Comparison of ENCODE assay signal across 10 mouse cellular contexts in the genomic region with DNA sequence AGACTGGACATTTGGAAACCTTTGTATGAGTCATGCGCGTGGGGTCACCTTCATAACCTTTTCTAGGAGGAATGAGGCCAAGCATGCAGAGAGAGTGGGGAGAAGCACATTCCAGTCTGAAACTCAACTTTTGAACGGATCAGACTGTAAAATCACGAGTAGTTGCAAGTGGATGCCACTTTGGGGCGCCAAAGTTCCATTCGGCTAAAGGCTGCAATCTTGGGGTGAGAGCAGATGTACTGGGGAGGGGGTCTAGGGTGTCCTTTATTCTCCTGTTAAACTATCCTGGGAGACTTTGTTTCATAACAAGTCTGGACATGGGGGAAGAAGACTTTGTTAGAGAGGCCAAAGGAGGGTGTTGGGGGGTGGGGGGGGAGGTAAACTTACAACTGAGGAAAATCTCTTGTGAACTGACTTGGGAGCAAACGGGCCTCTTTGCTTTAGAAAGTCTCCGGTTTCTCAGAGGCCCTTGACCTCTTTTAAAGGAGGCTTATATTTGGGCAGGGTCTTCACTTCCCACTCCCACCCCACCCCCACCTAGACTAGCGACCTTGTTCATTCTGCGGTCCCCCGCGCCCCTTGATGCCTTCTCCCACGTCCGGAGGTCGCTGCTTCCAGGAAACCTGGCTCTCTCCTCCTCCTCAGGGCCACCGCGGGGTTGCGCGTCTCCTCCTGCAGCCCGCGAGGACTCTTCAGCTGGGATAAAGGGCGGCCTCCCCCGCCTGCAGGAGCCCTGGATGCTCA. TPM values are rescaled to one million over a fixed set of nuclear protein-coding genes. Genes with fewer than 3 reads are reported as not detected.
DNase-seq lines count a peak whose midpoint lies in the region; ATAC-seq and TF ChIP-seq lines count a peak whose summit lies in the region.
"Had no signal": no experiment of that assay in that cellular context is flagged by ENCODE, and none has a peak within 500 bp of the region (broad histone marks: within the 10 kb centered on the region; RNA-seq: fewer than 3 reads in every experiment).

No protein-coding gene starts in this region.

- no peak overlapping the region for H3K9ac ChIP-seq in lung, embryonic 16.5 days (ENCODE audit: low read length)

- peak overlapping the region; percentile 20; the same call in 1 of the 2 replicates for H3K4me3 ChIP-seq in lung, embryonic 16.5 days (ENCODE audit: low read length)
- H3K4me3 ChIP-seq in limb, embryonic 10.5 days, result peak overlapping the region; percentile 56
- H3K4me3 ChIP-seq in olfactory bulb, adult 2 months (ENCODE audit: insufficient read depth, low read depth, low read length), result peak overlapping the region; percentile 52

- no peak overlapping the region for H3K27ac ChIP-seq in lung, embryonic 16.5 days (ENCODE audit: low read length)
- peak overlapping the region; percentile 64 for H3K27ac ChIP-seq in limb, embryonic 10.5 days
- no peak overlapping the region for H3K27ac ChIP-seq in olfactory bulb, adult 2 months (ENCODE audit: insufficient read depth, low read depth, low read length)

- peak overlapping the region; percentile 44 for H3K4me2 ChIP-seq in lung, embryonic 16.5 days (ENCODE audit: low read depth, low read length)

- TF ChIP-seq POLR2A in olfactory bulb, adult 2 months (IDR thresholded peaks at IDR 0.05; ENCODE audit: insufficient read depth, low read depth, low read length), result no peak

- H3K9me3 ChIP-seq in lung, embryonic 16.5 days (ENCODE audit: control insufficient read depth, low read length), result no peaks in the 10 kb centered on the region
- H3K9me3 ChIP-seq in limb, embryonic 10.5 days (replicated peaks), result no peaks in the 10 kb centered on the region

- peak; percentile 61; the same call in 1 of the 2 replicates for TF ChIP-seq CTCF in olfactory bulb, adult 2 months (IDR thresholded peaks at IDR 0.05; ENCODE audit: insufficient read depth, low read depth, low read length)

- H3K27me3 ChIP-seq in lung, embryonic 16.5 days (ENCODE audit: control insufficient read depth, insufficient read depth, low read depth, low read length), result peaks cover 61% of the 10 kb centered on the region
- peaks cover 77% of the 10 kb centered on the region for H3K27me3 ChIP-seq in limb, embryonic 10.5 days (ENCODE audit: low read depth, poor library complexity, severe bottlenecking)

- ATAC-seq in lung, embryonic 16.5 days (ENCODE audit: low read depth), result peak; percentile 51; the same call in 1 of the 2 replicates

- H3K36me3 ChIP-seq in lung, embryonic 16.5 days (ENCODE audit: control insufficient read depth, insufficient read depth, low read length), result no peaks in the 10 kb centered on the region
- H3K36me3 ChIP-seq in limb, embryonic 10.5 days, result no peaks in the 10 kb centered on the region

- H3K4me1 ChIP-seq in lung, embryonic 16.5 days (replicated peaks; ENCODE audit: control insufficient read depth, insufficient read depth, low read length), result no peaks in the 10 kb centered on the region
- peaks cover 30% of the 10 kb centered on the region for H3K4me1 ChIP-seq in limb, embryonic 10.5 days
- H3K4me1 ChIP-seq in olfactory bulb, adult 2 months (ENCODE audit: control insufficient read depth, insufficient read depth, low read length), result peaks cover 10% of the 10 kb centered on the region

- WGBS in lung, embryonic 16.5 days, result 1% methylated on average over 23 of the region's 23 CpGs
- WGBS in limb, embryonic 10.5 days, result under 1% methylated on average over 23 of the region's 23 CpGs
- under 1% methylated on average over 23 of the region's 23 CpGs for WGBS in olfactory bulb, adult 2 months

- peak; percentile 50 for DNase-seq in adrenal gland, adult 2 months
- DNase-seq in adrenal gland, adult 8-10 months, result no peak
- no peak for DNase-seq in lung, postnatal 4 days
- peak; percentile 75 for DNase-seq in forelimb bud, embryonic 11.5 days (ENCODE audit: low read depth, low spot score)
- DNase-seq in limb, embryonic 10.5 days (ENCODE audit: low spot score), result peak; percentile 76
- DNase-seq in urinary bladder, postnatal 4 days (ENCODE audit: low spot score in 2 of 2), result no peak

RNA-seq across cellular contexts. Expression of gene Pou3f2, which starts 11.0 kb away (rescaled TPM):
- total RNA-seq in adrenal gland, adult 2 months (2021), result under 1 TPM in 1 of 2 experiments, not detected in 1; 0.07 TPM
- polyA plus RNA-seq in adrenal gland, adult 2 months (2012; rRNA removed), result 0.07 TPM in 1 of 2 replicates, not detected in the other
- total RNA-seq in adrenal gland, adult 8-10 months (2022), result under 1 TPM in 3 of 4 experiments, not detected in 1; 0.03 to 0.06 (median 0.06) TPM
- polyA plus RNA-seq in lung, embryonic 16.5 days (2015; fragmentation: Nextera tagmentation; extraction: Ambion mirVana), result 0.04 and 0.13 TPM in 2 replicates
- 0.13 and 0.15 TPM in 2 replicates for polyA plus RNA-seq in limb, embryonic 10.5 days (2016; fragmentation: Nextera tagmentation; extraction: Ambion mirVana)
- not detected in 2 replicates for polyA plus RNA-seq in olfactory bulb, adult 2 months (2012; ENCODE audit: insufficient read depth, insufficient read length, low replicate concordance, missing spikeins)
- polyA plus RNA-seq: C2C12; gonadal fat pad, adult 2 months had no signal

Comparison
In these comparisons a context has a peak if more than half of its experiments do, and no peak if none do; other contexts are left out.
1. DNase-seq: peak in adrenal gland, adult 2 months (single experiment), forelimb bud, embryonic 11.5 days (single experiment) and limb, embryonic 10.5 days (single experiment); none in adrenal gland, adult 8-10 months (single experiment), lung, postnatal 4 days (0 of 2) and urinary bladder, postnatal 4 days (0 of 2).
2. Peak in every context shown above with its lines, with median percentiles within 50 percentile points of each other: H3K4me3 ChIP-seq.